Mouse (Mus musculus): Measurements from ENCODE around the gene Kazn. TPM values are rescaled to one million over a fixed set of nuclear protein-coding genes. Genes with fewer than 3 reads are reported as not detected.

Kazn gene
- polyA plus RNA-seq, 1 experiment from 2014 or later, result 13.2 TPM

DNA sequence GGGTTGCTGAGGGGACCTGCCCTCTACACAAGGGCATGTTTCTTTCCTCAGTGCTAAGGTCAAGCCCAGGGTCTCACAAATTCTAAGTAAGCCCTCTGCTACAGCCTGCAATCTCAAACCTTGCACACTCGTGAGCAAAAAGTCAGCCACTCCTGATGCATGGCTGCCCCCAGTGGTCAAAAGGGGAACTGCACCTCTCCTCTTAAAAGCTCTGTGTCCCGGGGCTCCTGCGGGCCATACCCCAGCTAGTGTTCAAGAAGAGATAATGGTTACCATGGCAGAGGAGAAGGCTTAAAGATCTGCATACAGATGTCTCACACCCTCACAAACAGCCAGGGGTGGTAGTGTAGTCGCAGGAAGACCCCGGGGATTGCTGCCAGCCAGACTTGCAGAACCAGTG is 9.2 kb upstream of the Kazn start:
- Histone ChIP-seq H3K4me3 (replicated peaks; ENCODE audit: low read length) (no peak overlapping the region), H3K9ac (ENCODE audit: low read length) (no peak overlapping the region), H3K36me3 (ENCODE audit: control insufficient read depth, insufficient read depth, low read length) (no peaks in the 10 kb centered on the region), H3K9me3 (replicated peaks; ENCODE audit: control insufficient read depth, low read length) (no peaks in the 10 kb centered on the region), H3K27ac (ENCODE audit: low read length) (no peak overlapping the region), H3K4me2 (ENCODE audit: low read depth, low read length) (no peak overlapping the region), H3K27me3 (ENCODE audit: control insufficient read depth, insufficient read depth, low read length) (no peaks in the 10 kb centered on the region), H3K4me1 (ENCODE audit: control insufficient read depth, insufficient read depth, low read length) (0 out of 2 replicates have a peak, but pooled peaks cover 4% of the 10 kb centered on the region)
- whole genome bisulfite sequencing, result 10% methylated on average over 5 of the region's 5 CpGs
- no peak for ATAC-seq (ENCODE audit: insufficient read depth, low FRiP score)

GRCm38 (mm10) chr4:142246698-142247097 is 7.5 kb upstream of the Kazn start:
- 43% methylated on average over 5 of the region's 5 CpGs for WGBS
- H3K4me1 ChIP-seq (ENCODE audit: control insufficient read depth, insufficient read depth, low read length), result 0 out of 2 replicates have a peak, but pooled peaks cover 1% of the 10 kb centered on the region

DNA sequence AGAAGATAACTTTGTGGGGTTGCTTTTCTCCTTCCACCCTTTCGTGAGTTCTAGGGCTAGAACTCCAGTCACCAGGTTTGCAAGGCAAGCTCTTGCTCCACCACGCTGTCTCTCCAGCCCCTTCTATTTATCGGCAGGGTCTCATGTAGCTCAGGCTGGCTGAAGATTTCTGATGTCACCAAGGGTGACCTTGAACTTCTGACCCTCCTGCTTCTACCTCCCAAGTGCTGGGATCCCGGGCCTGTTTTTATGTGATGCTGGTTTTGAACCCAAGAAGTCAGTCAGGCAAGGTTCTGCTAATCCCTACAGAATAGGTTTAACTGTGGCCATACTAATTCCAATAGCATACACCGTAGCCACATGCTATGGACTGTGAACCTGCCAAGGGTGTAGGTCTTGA is 5.4 kb upstream of the Kazn start:
- no peaks in the 10 kb centered on the region for H3K36me3 ChIP-seq (ENCODE audit: control insufficient read depth, insufficient read depth, low read length)
- no peak overlapping the region for H3K27ac ChIP-seq (ENCODE audit: low read length)
- WGBS, result 85% methylated on average over 5 of the region's 5 CpGs
- no peaks in the 10 kb centered on the region; the same call in 1 of the 2 replicates for H3K4me1 ChIP-seq (ENCODE audit: control insufficient read depth, insufficient read depth, low read length)
- no peaks in the 10 kb centered on the region for H3K27me3 ChIP-seq (ENCODE audit: control insufficient read depth, insufficient read depth, low read length)
- no peak overlapping the region for H3K4me3 ChIP-seq (replicated peaks; ENCODE audit: low read length)
- no peak overlapping the region for H3K9ac ChIP-seq (ENCODE audit: low read length)
- H3K9me3 ChIP-seq (replicated peaks; ENCODE audit: control insufficient read depth, low read length), result no peaks in the 10 kb centered on the region
- ATAC-seq (ENCODE audit: insufficient read depth, low FRiP score), result no peak
- H3K4me2 ChIP-seq (ENCODE audit: low read depth, low read length), result no peak overlapping the region

More at GRCm38 (mm10) chr4:142246698-142247097, 7.5 kb upstream of the Kazn start:
- H3K27me3 ChIP-seq (ENCODE audit: control insufficient read depth, insufficient read depth, low read length), result no peaks in the 10 kb centered on the region
- no peaks in the 10 kb centered on the region for H3K9me3 ChIP-seq (replicated peaks; ENCODE audit: control insufficient read depth, low read length)
- H3K4me2 ChIP-seq (ENCODE audit: low read depth, low read length), result no peak overlapping the region
- H3K36me3 ChIP-seq (ENCODE audit: control insufficient read depth, insufficient read depth, low read length), result no peaks in the 10 kb centered on the region
- no peak overlapping the region for H3K4me3 ChIP-seq (replicated peaks; ENCODE audit: low read length)
- ATAC-seq (ENCODE audit: insufficient read depth, low FRiP score), result no peak
- no peak overlapping the region for H3K27ac ChIP-seq (ENCODE audit: low read length)
- H3K9ac ChIP-seq (ENCODE audit: low read length), result no peak overlapping the region

- Histone ChIP-seq H3K4me2 (ENCODE audit: low read depth, low read length) (no peak overlapping the region), H3K4me3 (replicated peaks; ENCODE audit: low read length) (no peak overlapping the region), H3K27me3 (ENCODE audit: control insufficient read depth, insufficient read depth, low read length) (no peaks in the 10 kb centered on the region), H3K36me3 (ENCODE audit: control insufficient read depth, insufficient read depth, low read length) (no peaks in the 10 kb centered on the region), H3K9me3 (replicated peaks; ENCODE audit: control insufficient read depth, low read length) (no peaks in the 10 kb centered on the region), H3K9ac (ENCODE audit: low read length) (no peak overlapping the region), H3K4me1 (ENCODE audit: control insufficient read depth, insufficient read depth, low read length) (no peaks in the 10 kb centered on the region; the same call in none of the 2 replicates), H3K27ac (ENCODE audit: low read length) (no peak overlapping the region)
- 88% methylated on average over 6 of the region's 6 CpGs for WGBS
- no peak for ATAC-seq (ENCODE audit: insufficient read depth, low FRiP score)
Measured at GRCm38 (mm10) chr4:142242750-142243383, 3.7 kb upstream of the Kazn start.

DNA sequence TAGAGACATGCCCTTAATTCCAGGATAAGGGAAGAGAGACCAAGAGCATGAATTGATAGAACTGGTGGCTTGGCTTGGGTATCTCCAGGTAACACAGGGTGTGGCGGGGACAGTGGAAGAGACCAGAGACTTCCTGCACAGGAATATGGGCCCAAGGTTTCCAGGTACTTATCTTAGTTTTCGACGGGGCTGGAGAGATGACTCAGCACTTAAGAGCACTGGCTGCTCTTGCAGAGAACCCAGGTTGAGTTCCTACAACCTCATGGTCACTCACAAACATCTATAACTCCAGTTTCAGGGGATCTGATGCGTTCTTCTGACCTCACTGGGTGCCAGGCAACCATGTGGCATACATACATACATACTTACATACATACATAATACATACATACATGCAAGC is 3.0 kb upstream of the Kazn start:
- Histone ChIP-seq H3K4me3 (replicated peaks; ENCODE audit: low read length) (no peak overlapping the region), H3K4me2 (ENCODE audit: low read depth, low read length) (no peak overlapping the region), H3K27ac (ENCODE audit: low read length) (no peak overlapping the region), H3K36me3 (ENCODE audit: control insufficient read depth, insufficient read depth, low read length) (no peaks in the 10 kb centered on the region), H3K9ac (ENCODE audit: low read length) (no peak overlapping the region), H3K4me1 (ENCODE audit: control insufficient read depth, insufficient read depth, low read length) (peaks cover 5% of the 10 kb centered on the region), H3K9me3 (replicated peaks; ENCODE audit: control insufficient read depth, low read length) (no peaks in the 10 kb centered on the region), H3K27me3 (ENCODE audit: control insufficient read depth, insufficient read depth, low read length) (no peaks in the 10 kb centered on the region)
- WGBS, result 66% methylated on average over 4 of the region's 4 CpGs
- ATAC-seq (ENCODE audit: insufficient read depth, low FRiP score), result no peak

DNA sequence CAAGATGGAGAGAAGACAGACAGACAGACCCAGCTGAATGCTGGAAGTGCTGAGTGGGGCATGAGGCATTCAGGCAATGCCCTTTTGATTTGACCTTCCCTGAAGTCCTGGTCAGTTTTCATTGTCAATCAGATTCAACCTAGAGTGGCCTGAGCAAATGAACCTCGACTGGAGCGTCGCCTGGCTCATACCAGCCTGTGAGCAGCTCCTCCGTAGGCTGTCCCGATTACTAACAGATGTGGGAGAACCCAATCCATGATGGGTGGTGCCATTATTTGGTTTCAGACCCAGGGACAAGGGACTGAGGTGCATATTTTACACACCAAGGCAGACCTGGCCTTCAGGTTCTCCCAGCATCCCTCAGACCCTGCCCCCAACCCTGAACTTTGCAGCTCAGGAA is 1.7 kb upstream of the Kazn start:
- WGBS, result 75% methylated on average over 5 of the region's 5 CpGs
- Histone ChIP-seq H3K9ac (ENCODE audit: low read length) (no peak overlapping the region), H3K36me3 (ENCODE audit: control insufficient read depth, insufficient read depth, low read length) (no peaks in the 10 kb centered on the region), H3K27ac (ENCODE audit: low read length) (no peak overlapping the region), H3K4me2 (ENCODE audit: low read depth, low read length) (no peak overlapping the region), H3K4me1 (ENCODE audit: control insufficient read depth, insufficient read depth, low read length) (peaks cover 5% of the 10 kb centered on the region), H3K27me3 (ENCODE audit: control insufficient read depth, insufficient read depth, low read length) (no peaks in the 10 kb centered on the region), H3K9me3 (replicated peaks; ENCODE audit: control insufficient read depth, low read length) (no peaks in the 10 kb centered on the region), H3K4me3 (replicated peaks; ENCODE audit: low read length) (no peak overlapping the region)
- no peak for ATAC-seq (ENCODE audit: insufficient read depth, low FRiP score)

GRCm38 (mm10) chr4:142238486-142239239 is 538 bp downstream of the Kazn start:
- Histone ChIP-seq H3K4me1 (ENCODE audit: control insufficient read depth, insufficient read depth, low read length) (peaks cover 16% of the 10 kb centered on the region), H3K4me3 (replicated peaks; ENCODE audit: low read length) (peak overlapping the region; percentile 79), H3K9me3 (replicated peaks; ENCODE audit: control insufficient read depth, low read length) (no peaks in the 10 kb centered on the region), H3K9ac (ENCODE audit: low read length) (peak overlapping the region; percentile 88), H3K27ac (ENCODE audit: low read length) (peak overlapping the region; percentile 79), H3K27me3 (ENCODE audit: control insufficient read depth, insufficient read depth, low read length) (no peaks in the 10 kb centered on the region), H3K4me2 (ENCODE audit: low read depth, low read length) (peak overlapping the region; percentile 90), H3K36me3 (ENCODE audit: control insufficient read depth, insufficient read depth, low read length) (no peaks in the 10 kb centered on the region)
- under 1% methylated on average over 66 of the region's 69 CpGs for WGBS
- peak; percentile 65 for ATAC-seq (ENCODE audit: insufficient read depth, low FRiP score)

DNA sequence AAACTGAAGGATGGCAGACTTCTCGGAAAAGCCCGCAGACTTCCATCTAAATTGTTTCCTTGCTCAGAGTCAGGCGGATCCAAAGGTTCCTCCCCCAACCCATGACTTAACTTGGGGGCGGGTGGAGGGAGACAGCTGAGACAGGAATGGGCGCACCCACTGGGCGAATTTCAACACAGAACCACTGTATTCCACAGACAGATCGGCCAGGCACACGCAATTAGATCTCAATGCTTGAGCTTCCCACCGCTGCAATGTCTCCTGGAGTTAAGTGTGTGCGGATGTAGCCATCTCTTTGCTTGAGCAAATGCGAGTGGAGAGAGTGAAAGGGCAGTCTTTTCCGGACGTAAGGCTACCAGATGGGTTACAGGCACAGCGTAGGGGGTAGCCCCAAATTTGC is 1.2 kb downstream of the Kazn start:
- Histone ChIP-seq H3K27me3 (ENCODE audit: control insufficient read depth, insufficient read depth, low read length) (no peaks in the 10 kb centered on the region), H3K9me3 (replicated peaks; ENCODE audit: control insufficient read depth, low read length) (no peaks in the 10 kb centered on the region), H3K27ac (ENCODE audit: low read length) (peak overlapping the region; percentile 79), H3K9ac (ENCODE audit: low read length) (peak overlapping the region; percentile 88), H3K4me2 (ENCODE audit: low read depth, low read length) (peak overlapping the region; percentile 90), H3K4me3 (replicated peaks; ENCODE audit: low read length) (peak overlapping the region; percentile 79), H3K36me3 (ENCODE audit: control insufficient read depth, insufficient read depth, low read length) (no peaks in the 10 kb centered on the region), H3K4me1 (ENCODE audit: control insufficient read depth, insufficient read depth, low read length) (peaks cover 16% of the 10 kb centered on the region)
- ATAC-seq (ENCODE audit: insufficient read depth, low FRiP score), result no peak
- 6% methylated on average over 14 of the region's 14 CpGs for WGBS

DNA sequence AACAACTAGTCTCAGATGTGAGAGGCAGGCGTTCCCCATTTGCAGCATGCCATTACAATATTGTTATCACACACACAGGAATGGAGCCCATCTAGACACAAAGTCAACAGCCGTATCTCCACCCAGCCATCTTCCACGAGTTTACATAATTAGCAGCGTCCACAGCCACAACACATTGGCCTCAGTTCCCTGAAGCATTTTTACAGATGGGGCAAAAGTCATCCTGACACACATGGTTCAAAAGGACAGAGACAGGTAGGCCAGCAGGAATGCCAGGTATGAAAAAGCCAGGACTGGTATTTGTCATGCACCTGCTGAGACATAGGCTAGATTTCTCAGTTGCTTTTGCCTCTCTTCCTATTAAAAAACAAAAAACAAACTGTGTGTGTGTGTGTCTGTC is 2.5 kb downstream of the Kazn start:
- WGBS, result 63% methylated on average over 4 of the region's 4 CpGs
- H3K36me3 ChIP-seq (ENCODE audit: control insufficient read depth, insufficient read depth, low read length), result no peaks in the 10 kb centered on the region
- no peak overlapping the region for H3K4me2 ChIP-seq (ENCODE audit: low read depth, low read length)
- no peaks in the 10 kb centered on the region for H3K27me3 ChIP-seq (ENCODE audit: control insufficient read depth, insufficient read depth, low read length)
- H3K4me3 ChIP-seq (replicated peaks; ENCODE audit: low read length), result no peak overlapping the region
- H3K9ac ChIP-seq (ENCODE audit: low read length), result no peak overlapping the region
- H3K27ac ChIP-seq (ENCODE audit: low read length), result no peak overlapping the region
- H3K9me3 ChIP-seq (replicated peaks; ENCODE audit: control insufficient read depth, low read length), result no peaks in the 10 kb centered on the region
- ATAC-seq (ENCODE audit: insufficient read depth, low FRiP score), result no peak
- peaks cover 16% of the 10 kb centered on the region for H3K4me1 ChIP-seq (ENCODE audit: control insufficient read depth, insufficient read depth, low read length)
